Mouse (Mus musculus): ENCODE results near the gene Depp1. TPM values are rescaled to one million over a fixed set of nuclear protein-coding genes. Genes with fewer than 3 reads are reported as not detected.

Gene Depp1
- total RNA-seq, 2 experiments from 2014 or later, result 1.0 to 1.8 TPM

DNA sequence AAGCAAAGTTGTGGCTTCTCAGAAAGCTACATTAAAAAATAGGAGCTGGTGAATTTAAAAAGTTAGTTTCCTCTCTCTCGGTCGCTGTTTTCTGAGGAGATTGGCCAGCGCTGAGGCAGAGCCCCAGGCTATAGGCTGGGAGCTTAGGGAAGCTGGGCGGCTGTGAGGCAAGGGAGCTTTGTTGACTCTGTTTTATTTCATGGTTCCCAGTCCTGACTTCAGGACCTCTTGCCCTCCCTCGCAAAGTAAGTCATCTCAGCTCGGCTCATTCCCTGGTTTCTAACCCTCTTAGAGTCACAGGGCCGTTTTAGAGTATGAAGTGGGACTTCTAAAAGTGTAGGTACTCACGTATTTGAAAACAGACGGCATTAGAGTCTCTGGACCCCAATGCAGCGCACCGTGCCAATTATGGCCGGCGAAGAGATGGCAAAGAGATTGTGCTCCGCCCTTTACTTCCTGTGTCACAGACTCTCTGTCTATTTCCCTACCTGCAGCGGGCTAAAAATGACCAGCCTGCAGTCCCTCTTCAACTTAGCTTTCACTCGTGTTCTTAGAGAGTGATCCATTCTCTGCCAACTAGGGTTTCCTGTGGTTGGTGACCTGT is 24.0 kb downstream of the Depp1 start:
- DNase-seq (ENCODE audit: low spot score in 2 of 2), result no peak
- intact Hi-C loops (cut with DNase I), result no loop called here

GRCm38 (mm10) chr6:116676355-116676913 is 26.0 kb downstream of the Depp1 start:
- DNase-seq (ENCODE audit: low spot score in 2 of 2), result no peak
- intact Hi-C loops (cut with DNase I), result no loop called here

- DNase-seq (ENCODE audit: low spot score in 2 of 2), result no peak
- intact Hi-C loops (cut with DNase I), result no loop called here
These were observed 26.9 kb downstream of the Depp1 start for GRCm38 (mm10) chr6:116677321-116677720.

DNA sequence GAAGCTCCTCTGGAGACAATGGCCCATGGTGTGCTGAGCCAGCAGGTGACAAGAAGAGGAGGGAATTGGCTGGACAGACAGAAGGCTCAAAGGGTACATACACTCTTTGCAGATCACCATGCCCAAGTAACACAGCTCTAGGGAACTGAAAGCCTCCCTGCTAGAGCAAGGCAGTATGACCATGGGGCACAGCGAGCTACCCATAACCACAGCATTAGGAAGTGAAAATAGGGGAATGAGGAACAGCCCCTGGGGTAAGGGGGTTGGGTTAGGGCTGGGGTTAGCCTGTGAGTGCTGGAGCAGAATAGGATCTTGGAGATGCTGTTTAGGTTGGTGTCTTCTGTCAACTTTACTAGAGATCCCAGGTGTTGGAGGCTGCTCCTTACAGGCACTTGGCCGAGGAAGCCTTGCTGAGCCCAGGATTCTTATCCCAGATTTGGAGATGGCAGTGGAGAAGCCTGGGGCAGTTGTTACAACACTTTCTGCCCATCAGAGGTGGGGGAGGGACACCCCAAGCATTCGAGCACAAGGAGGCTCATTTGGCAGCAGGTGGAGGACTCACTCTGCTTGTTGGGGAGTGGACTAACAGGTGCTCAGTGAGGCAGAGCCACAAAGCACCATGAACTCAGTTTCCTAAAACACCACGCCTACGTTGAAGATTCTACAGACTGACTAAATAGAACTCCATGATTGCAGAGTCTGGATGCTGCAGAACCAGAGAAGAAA is 29.3 kb downstream of the Depp1 start:
- intact Hi-C loops (cut with DNase I), result no loop called here
- no peak for DNase-seq (ENCODE audit: low spot score in 2 of 2)

DNA sequence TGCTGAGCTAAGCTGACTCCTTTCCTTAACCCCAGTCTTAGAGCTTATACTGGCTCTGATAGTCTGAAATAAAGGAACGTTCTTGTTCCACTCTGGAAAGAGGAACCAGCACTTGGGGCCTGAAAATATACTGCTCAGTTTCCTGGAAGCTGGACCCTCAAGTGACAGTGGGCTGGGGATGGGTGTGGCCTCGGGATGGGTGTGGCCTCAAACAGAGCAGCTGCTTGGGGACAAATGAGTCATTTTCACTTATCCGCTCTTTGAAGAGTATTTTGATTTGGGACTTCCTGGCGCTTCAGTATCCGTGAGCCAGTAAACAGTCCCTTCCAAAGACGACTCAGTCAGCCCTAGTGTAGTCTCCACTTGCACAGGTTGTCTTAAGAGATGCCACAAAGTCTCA is 31.9 kb downstream of the Depp1 start:
- intact Hi-C loops (cut with DNase I), result no loop called here
- no peak for DNase-seq (ENCODE audit: low spot score in 2 of 2)

GRCm38 (mm10) chr6:116693639-116694038 is 43.2 kb downstream of the Depp1 start:
- intact Hi-C loops (cut with DNase I), result no loop called here
- DNase-seq (ENCODE audit: low spot score in 2 of 2), result no peak

- no peak for DNase-seq (ENCODE audit: low spot score in 2 of 2)
- intact Hi-C loops (cut with DNase I), result no loop called here
These were observed 43.9 kb downstream of the Depp1 start for GRCm38 (mm10) chr6:116694346-116694745.

GRCm38 (mm10) chr6:116697413-116697812 is 47.0 kb downstream of the Depp1 start:
- intact Hi-C loops (cut with DNase I), result loop anchor here (5.0 kb wide), 1 partner anchor 45 kb away; the partner anchor contains the start of gene Depp1

GRCm38 (mm10) chr6:116697896-116698425 is 47.6 kb downstream of the Depp1 start:
- intact Hi-C loops (cut with DNase I), result loop anchor here (5.0 kb wide), 1 partner anchor 46 kb away; the partner anchor contains the start of gene Depp1

More at GRCm38 (mm10) chr6:116697413-116697812, 47.0 kb downstream of the Depp1 start:
- DNase-seq (ENCODE audit: low spot score in 2 of 2), result no peak

DNA sequence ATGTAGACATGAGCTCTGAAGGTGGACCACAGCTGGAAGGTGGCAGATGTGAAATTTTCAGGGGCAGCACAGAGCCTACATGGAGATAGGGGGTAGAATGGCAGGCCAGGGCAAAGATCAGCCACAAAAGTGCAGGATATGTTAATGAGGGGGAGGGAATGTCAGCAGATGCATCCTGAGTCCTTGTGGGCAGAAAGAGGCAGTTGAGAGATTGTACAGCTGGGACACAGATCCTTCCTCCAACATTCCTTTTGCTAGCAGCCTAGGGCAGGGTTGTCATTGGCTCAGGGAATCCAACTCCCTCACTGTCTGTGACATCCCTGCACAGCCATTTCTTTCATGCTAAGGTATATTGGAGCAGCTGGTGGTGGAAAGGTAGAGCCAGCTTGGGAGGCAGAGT is 50.4 kb downstream of the Depp1 start:
- DNase-seq (ENCODE audit: low spot score in 2 of 2), result no peak
- intact Hi-C loops (cut with DNase I), result no loop called here

More at GRCm38 (mm10) chr6:116697896-116698425, 47.6 kb downstream of the Depp1 start:
- DNase-seq (ENCODE audit: low spot score in 2 of 2), result no peak

Small RNA genes lying within 50 kb of the gene (microRNA-seq; reads per million reads assigned to microRNA genes)
- gene Mir7043, result not detected

Other genes with a start within 250 kb of the Depp1 start
- gene Alox5, start 189.4 kb upstream of the Depp1 start, total RNA-seq (2021), result 1 to 10 TPM; 1.5 to 3.8 TPM
- not detected for gene Olfr211, start 161.5 kb upstream of the Depp1 start, total RNA-seq (2021)
- under 1 TPM in 1 of 2 experiments, not detected in 1; 0.14 TPM for gene Olfr212, start 144.1 kb upstream of the Depp1 start, total RNA-seq (2021)
- not detected for gene Olfr213, start 112.2 kb upstream of the Depp1 start, total RNA-seq (2021)
- 1 to 10 TPM; 2.5 to 2.9 TPM for gene Gm5580, start 99.5 kb upstream of the Depp1 start, total RNA-seq (2021)
- gene Olfr214, start 96.4 kb upstream of the Depp1 start, total RNA-seq (2021), result not detected
- gene Olfr215, start 66.4 kb upstream of the Depp1 start, total RNA-seq (2021), result not detected
- gene Zfp422, start 21.6 kb upstream of the Depp1 start, total RNA-seq (2021), result 10 to 100 TPM; 24.0 to 28.5 TPM
- 1 to 10 TPM; 4.6 to 5.1 TPM for gene Rassf4, start 23.3 kb downstream of the Depp1 start, total RNA-seq (2021)
- under 1 TPM; 0.10 to 0.20 TPM for gene Tmem72, start 66.3 kb downstream of the Depp1 start, total RNA-seq (2021)

Measured in left cerebral cortex, postnatal 36 days (tissue).